Mouse (Mus musculus) liver, embryonic 14.5 days (tissue): ENCODE measurements at regions not wholly inside any gene's neighbourhood (a gene's known extent, or its start where the extent isn't known, plus 50 kb on each side); places are given as distances from the start of the nearest gene placed in this dataset.

Experiments used
- ATAC-seq: fragments of 200-750 bp; cut with Nextera tagmentation; 2 replicates; pipeline ENCODE4 v1.8.0; 2017; ENCODE audit warnings: moderate number of reproducible peaks, mild to moderate bottlenecking, moderate library complexity; ENCODE audit not compliant: insufficient read depth
- DNase-seq, 3 experiments: peaks; one replicate each; pipeline ENCODE4 v3.0.0-alpha.2; 2012 to 2013; ENCODE audit warnings: low read depth in 3 of 3, low spot score in 3 of 3
- H3K27ac ChIP-seq: fragments of 300-500 bp; sonication (generic); 2 replicates; pipeline ENCODE4 v1.5.1; 2014; ENCODE audit warnings: moderate library complexity, mild to moderate bottlenecking, control low read depth, inconsistent platforms
- H3K27me3 ChIP-seq: fragments of 300-500 bp; sonication (generic); 2 replicates; pipeline ENCODE4 v1.6.1; 2014; ENCODE audit warnings: mild to moderate bottlenecking, low read length, moderate library complexity; ENCODE audit not compliant: control insufficient read depth, insufficient read depth
- H3K36me3 ChIP-seq: fragments of 300-500 bp; sonication (generic); replicated peaks from 2 replicates; pipeline ENCODE4 v1.6.1; 2014; ENCODE audit warnings: low read depth; ENCODE audit not compliant: control insufficient read depth, insufficient read depth
- H3K4me1 ChIP-seq, 2 experiments: fragments of 200-500 bp in 1 of 2; fragments of 300-500 bp in 1 of 2; sonication (generic) in 1 of 2; replicated peaks; 2 replicates each; pipeline ENCODE4 v1.6.1; 2012 to 2014; ENCODE audit warnings: antibody characterized with exemption in 1 of 2, inconsistent platforms in 1 of 2, low read length in 1 of 2; ENCODE audit not compliant: control insufficient read depth in 2 of 2, insufficient read depth in 2 of 2
- H3K4me2 ChIP-seq: fragments of 300-500 bp; sonication (generic); 2 replicates; pipeline ENCODE4 v1.6.1; 2014; ENCODE audit warnings: low read depth, mild to moderate bottlenecking, control low read depth, moderate library complexity
- H3K4me3 ChIP-seq, 2 experiments: fragments of 200-500 bp in 1 of 2; fragments of 300-500 bp in 1 of 2; sonication (generic) in 1 of 2; 2 replicates each; pipeline ENCODE4 v1.5.1; 2012 to 2014; ENCODE audit warnings: low read depth in 2 of 2, low read length in 2 of 2, mild to moderate bottlenecking in 2 of 2, control low read depth in 1 of 2, inconsistent platforms in 1 of 2, moderate library complexity in 1 of 2; ENCODE audit not compliant: insufficient read depth in 1 of 2
- H3K9ac ChIP-seq: fragments of 300-500 bp; sonication (generic); replicated peaks from 2 replicates; pipeline ENCODE4 v1.6.1; 2014; ENCODE audit warnings: mild to moderate bottlenecking, control low read depth, moderate library complexity
- H3K9me3 ChIP-seq: fragments of 300-500 bp; sonication (generic); 2 replicates; pipeline ENCODE4 v1.6.1; 2016; ENCODE audit warnings: low read length, mixed read lengths; ENCODE audit not compliant: control insufficient read depth
- CTCF ChIP-seq: IDR thresholded peaks from 2 replicates; pipeline ENCODE4 v1.5.1; 2016; ENCODE audit warnings: antibody characterized with exemption, low read depth, control low read depth
- EP300 ChIP-seq: IDR thresholded peaks from 2 replicates; pipeline ENCODE4 v1.6.1; 2016; ENCODE audit warnings: antibody characterized with exemption, low read depth
- WGBS: fragments of 180-500 bp; shearing (Covaris S2); extraction: QIAGEN DNeasy Blood & Tissue Kit; methylation state at CpG from one replicate; pipeline ENCODE4 v1.1.7; 2014; ENCODE audit not compliant: insufficient replicate concordance; 5-methylcytosine and 5-hydroxymethylcytosine counted together

GRCm38 (mm10) chr19:26140647-26141046, 464.2 kb upstream of the Smarca2 start:
- Histone ChIP-seq H3K4me3 (no peak overlapping the region), H3K27me3 (no peaks in the 10 kb centered on the region), H3K9ac (no peak overlapping the region), H3K27ac (no peak overlapping the region), H3K9me3 (no peaks in the 10 kb centered on the region), H3K4me2 (no peak overlapping the region), H3K4me1 (no peaks in the 10 kb centered on the region), H3K36me3 (no peaks in the 10 kb centered on the region)
- TF ChIP-seq CTCF (no peak), EP300 (no peak)
- DNase-seq (no peak), ATAC-seq (no peak)
- 41% methylated on average over 2 of the region's 2 CpGs for WGBS

- 58% methylated on average over 2 of the region's 2 CpGs for WGBS
- TF ChIP-seq EP300 (no peak), CTCF (no peak)
- no peaks in the 10 kb centered on the region for H3K27me3 ChIP-seq
- H3K9me3 ChIP-seq: no peaks in the 10 kb centered on the region
- no peak overlapping the region for H3K9ac ChIP-seq
- ATAC-seq (no peak), DNase-seq (no peak)
- no peaks in the 10 kb centered on the region for H3K36me3 ChIP-seq
- no peaks in the 10 kb centered on the region for H3K4me1 ChIP-seq
- H3K4me3 ChIP-seq: no peak overlapping the region
- no peak overlapping the region for H3K4me2 ChIP-seq
- no peak overlapping the region for H3K27ac ChIP-seq
These were observed 461.3 kb upstream of the Smarca2 start for GRCm38 (mm10) chr19:26143539-26143938.

GRCm38 (mm10) chr19:26151216-26151615, 453.6 kb upstream of the Smarca2 start:
- WGBS: 45% methylated on average over 4 of the region's 4 CpGs

GRCm38 (mm10) chr19:26164993-26165392, 439.9 kb upstream of the Smarca2 start:
- ATAC-seq (no peak), DNase-seq (no peak)
- no peaks in the 10 kb centered on the region for H3K36me3 ChIP-seq
- no peaks in the 10 kb centered on the region for H3K27me3 ChIP-seq
- H3K4me2 ChIP-seq: no peak overlapping the region
- H3K4me3 ChIP-seq: no peak overlapping the region
- TF ChIP-seq EP300 (no peak), CTCF (no peak)
- no peaks in the 10 kb centered on the region for H3K9me3 ChIP-seq
- H3K9ac ChIP-seq: no peak overlapping the region
- no peaks in the 10 kb centered on the region for H3K4me1 ChIP-seq
- 46% methylated on average over 13 of the region's 13 CpGs for WGBS
- H3K27ac ChIP-seq: no peak overlapping the region

More at GRCm38 (mm10) chr19:26151216-26151615, 453.6 kb upstream of the Smarca2 start:
- Histone ChIP-seq H3K9ac (no peak overlapping the region), H3K4me2 (no peak overlapping the region), H3K9me3 (no peaks in the 10 kb centered on the region), H3K36me3 (no peaks in the 10 kb centered on the region), H3K27me3 (no peaks in the 10 kb centered on the region), H3K27ac (no peak overlapping the region), H3K4me1 (no peaks in the 10 kb centered on the region), H3K4me3 (no peak overlapping the region)
- TF ChIP-seq EP300 (no peak), CTCF (no peak)
- no peak for DNase-seq
- ATAC-seq: no peak

GRCm38 (mm10) chr19:26181774-26182173, 423.1 kb upstream of the Smarca2 start:
- ATAC-seq (no peak), DNase-seq (no peak)
- Histone ChIP-seq H3K36me3 (no peaks in the 10 kb centered on the region), H3K27ac (no peak overlapping the region), H3K4me3 (no peak overlapping the region), H3K9ac (no peak overlapping the region), H3K4me1 (no peaks in the 10 kb centered on the region), H3K27me3 (no peaks in the 10 kb centered on the region), H3K9me3 (no peaks in the 10 kb centered on the region), H3K4me2 (no peak overlapping the region)
- WGBS: 10% methylated on average over 4 of the region's 4 CpGs
- TF ChIP-seq CTCF (peak; percentile 50), EP300 (no peak)

- H3K36me3 ChIP-seq: no peaks in the 10 kb centered on the region
- no peaks in the 10 kb centered on the region for H3K4me1 ChIP-seq
- H3K4me3 ChIP-seq: no peak overlapping the region
- no peaks in the 10 kb centered on the region for H3K27me3 ChIP-seq
- no peak overlapping the region for H3K27ac ChIP-seq
- 70% methylated on average over 7 of the region's 7 CpGs for WGBS
- no peak overlapping the region for H3K9ac ChIP-seq
- DNase-seq: no peak
- TF ChIP-seq EP300: no peak
- TF ChIP-seq CTCF: no peak
- H3K9me3 ChIP-seq: no peaks in the 10 kb centered on the region
- ATAC-seq: no peak
- H3K4me2 ChIP-seq: no peak overlapping the region
These were observed 419.8 kb upstream of the Smarca2 start for GRCm38 (mm10) chr19:26185012-26185411.
